Mouse (Mus musculus) macrophage (primary cell): ENCODE results near the gene Cers1. TPM values are rescaled to one million over a fixed set of nuclear protein-coding genes. Genes with fewer than 3 reads are reported as not detected.
A peak's percentile ranks its signal among the peaks of the same experiment; 100 is the strongest.

Experiments
- H3K27ac ChIP-seq: fragments of 350-480 bp; formaldehyde crosslinking; 2 replicates; pipeline ENCODE4 v1.9.0; 2021
- H3K36me3 ChIP-seq: fragments of 350-480 bp; formaldehyde crosslinking; 2 replicates; pipeline ENCODE4 v1.9.0; 2021; ENCODE audit errors: inconsistent target
- H3K4me3 ChIP-seq: fragments of 350-480 bp; formaldehyde crosslinking; 2 replicates; pipeline ENCODE4 v1.9.0; 2021; ENCODE audit errors: inconsistent target
- H3K79me2 ChIP-seq: fragments of 350-480 bp; formaldehyde crosslinking; 2 replicates; pipeline ENCODE4 v1.9.0; 2021; ENCODE audit errors: inconsistent target
- WGBS: methylation state at CpG from one replicate; pipeline ENCODE4 v1.1.7; 2026; ENCODE audit warnings: inconsistent platforms; ENCODE audit not compliant: missing documents; 5-methylcytosine and 5-hydroxymethylcytosine counted together
- polyA plus RNA-seq: library from polyadenylated mRNA; stranded (reverse); fragments of 250-400 nt; gene quantifications from 3 replicates; pipeline ENCODE4 v1.2.4, GENCODE M21; 2018; ENCODE audit warnings: inconsistent platforms
- total RNA-seq, 78 experiments: library from RNA; depleted of rRNA; stranded (reverse); fragments of 250-400 nt; gene quantifications; 1 replicate in 9 of 78; 2 replicates in 24 of 78; 3 replicates in 43 of 78; 4 replicates in 2 of 78; pipeline ENCODE4 v1.2.4; 2018; ENCODE audit warnings: inconsistent platforms in 56 of 78

Gene Cers1
- total RNA-seq (2018; cell fraction: chromatin; rRNA removed), result under 1 TPM in 1 of 26 experiments, not detected in 25; 0.32 TPM
- total RNA-seq (2018; cell fraction: cytosol; rRNA removed), result under 1 TPM in 8 of 26 experiments, not detected in 18; 0.03 to 0.32 (median 0.05) TPM
- total RNA-seq (2018; cell fraction: nucleus; rRNA removed), result under 1 TPM in 1 of 26 experiments, not detected in 25; 0.90 TPM
- not detected in 3 replicates for polyA plus RNA-seq

GRCm38 (mm10) chr8:70315624-70316510 lies at the start of gene Cers1:
Gene Cers1 (plus strand): TSS chr8:70315775.
- peaks cover 20% of the 10 kb centered on the region for H3K36me3 ChIP-seq
- WGBS, result 7% methylated on average over 66 of the region's 66 CpGs
- H3K27ac ChIP-seq, result no peak within 1 kb of the TSS
- no peak within 1 kb of the TSS for H3K4me3 ChIP-seq
- no peaks in the 10 kb centered on the region for H3K79me2 ChIP-seq

- H3K79me2 ChIP-seq, result no peaks in the 10 kb centered on the region
- no peak overlapping the region for H3K27ac ChIP-seq
- peaks cover 16% of the 10 kb centered on the region for H3K36me3 ChIP-seq
- H3K4me3 ChIP-seq, result no peak overlapping the region
- 88% methylated on average over 2 of the region's 3 CpGs for WGBS
These were observed 47.9 kb upstream of the Cers1 start for GRCm38 (mm10) chr8:70267674-70268073.

- peak overlapping the region; percentile 34; the same call in 1 of the 2 replicates for H3K27ac ChIP-seq
These were observed 47.3 kb upstream of the Cers1 start for GRCm38 (mm10) chr8:70268311-70268710.

GRCm38 (mm10) chr8:70268799-70269565 lies 46.6 kb upstream of the Cers1 start:
- 12% methylated on average over 11 of the region's 11 CpGs for WGBS
- peaks cover 5% of the 10 kb centered on the region; the same call in 1 of the 2 replicates for H3K36me3 ChIP-seq
- H3K27ac ChIP-seq, result peak overlapping the region; percentile 34
- H3K4me3 ChIP-seq, result no peak overlapping the region
- no peaks in the 10 kb centered on the region for H3K79me2 ChIP-seq

More at GRCm38 (mm10) chr8:70268311-70268710, 47.3 kb upstream of the Cers1 start:
- Histone ChIP-seq H3K4me3 (no peak overlapping the region), H3K36me3 (peaks cover 10% of the 10 kb centered on the region; the same call in 1 of the 2 replicates), H3K79me2 (no peaks in the 10 kb centered on the region)
- 76% methylated on average over 5 of the region's 5 CpGs for WGBS

- WGBS, result 33% methylated on average over 3 of the region's 3 CpGs
- no peaks in the 10 kb centered on the region for H3K79me2 ChIP-seq
- no peaks in the 10 kb centered on the region for H3K36me3 ChIP-seq
- no peak overlapping the region for H3K4me3 ChIP-seq
- H3K27ac ChIP-seq, result peak overlapping the region; percentile 10; the same call in 1 of the 2 replicates
These were observed 42.6 kb upstream of the Cers1 start for GRCm38 (mm10) chr8:70272949-70273348.

GRCm38 (mm10) chr8:70274350-70274749 lies 41.2 kb upstream of the Cers1 start:
- H3K36me3 ChIP-seq, result no peaks in the 10 kb centered on the region
- no peaks in the 10 kb centered on the region for H3K79me2 ChIP-seq
- H3K4me3 ChIP-seq, result no peak overlapping the region
- H3K27ac ChIP-seq, result no peak overlapping the region

- H3K27ac ChIP-seq, result no peak overlapping the region
- 73% methylated on average over 3 of the region's 3 CpGs for WGBS
These were observed 39.1 kb upstream of the Cers1 start for GRCm38 (mm10) chr8:70276476-70276875.

GRCm38 (mm10) chr8:70278175-70278574 lies 37.4 kb upstream of the Cers1 start:
- Histone ChIP-seq H3K27ac (no peak overlapping the region), H3K79me2 (no peaks in the 10 kb centered on the region), H3K36me3 (no peaks in the 10 kb centered on the region), H3K4me3 (no peak overlapping the region)
- 24% methylated on average over 15 of the region's 15 CpGs for WGBS

More at GRCm38 (mm10) chr8:70276476-70276875, 39.1 kb upstream of the Cers1 start:
- H3K36me3 ChIP-seq, result no peaks in the 10 kb centered on the region
- H3K4me3 ChIP-seq, result no peak overlapping the region
- no peaks in the 10 kb centered on the region for H3K79me2 ChIP-seq

GRCm38 (mm10) chr8:70279266-70279665 lies 36.3 kb upstream of the Cers1 start:
- 40% methylated on average over 8 of the region's 8 CpGs for WGBS
- no peak overlapping the region for H3K27ac ChIP-seq
- H3K79me2 ChIP-seq, result peaks cover 9% of the 10 kb centered on the region; the same call in 1 of the 2 replicates
- H3K36me3 ChIP-seq, result no peaks in the 10 kb centered on the region
- H3K4me3 ChIP-seq, result no peak overlapping the region

GRCm38 (mm10) chr8:70281001-70281400 lies 34.6 kb upstream of the Cers1 start:
- 100% methylated on average over 3 of the region's 3 CpGs for WGBS
- Histone ChIP-seq H3K79me2 (peaks cover 21% of the 10 kb centered on the region), H3K4me3 (no peak overlapping the region), H3K36me3 (peaks cover 12% of the 10 kb centered on the region), H3K27ac (no peak overlapping the region)

- H3K36me3 ChIP-seq, result peaks cover 28% of the 10 kb centered on the region
- H3K4me3 ChIP-seq, result peak within 1 kb of the TSS; percentile 89
- WGBS, result 2% methylated on average over 12 of the region's 36 CpGs
- peak within 1 kb of the TSS; percentile 47 for H3K27ac ChIP-seq
- H3K79me2 ChIP-seq, result peaks cover 21% of the 10 kb centered on the region
These were observed 32.9 kb upstream of the Cers1 start, which contains the start of gene Homer3 for GRCm38 (mm10) chr8:70282603-70283135. Gene Homer3 (plus strand): TSS chr8:70282827.

GRCm38 (mm10) chr8:70283136-70284077 lies 32.2 kb upstream of the Cers1 start:
- Histone ChIP-seq H3K27ac (peak overlapping the region; percentile 47), H3K36me3 (peaks cover 30% of the 10 kb centered on the region)
- under 1% methylated on average over 55 of the region's 55 CpGs for WGBS

GRCm38 (mm10) chr8:70284421-70284820 lies 31.2 kb upstream of the Cers1 start:
- Histone ChIP-seq H3K79me2 (peaks cover 21% of the 10 kb centered on the region), H3K4me3 (no peak overlapping the region), H3K27ac (no peak overlapping the region), H3K36me3 (peaks cover 35% of the 10 kb centered on the region)
- WGBS, result 87% methylated on average over 5 of the region's 5 CpGs

More at GRCm38 (mm10) chr8:70283136-70284077, 32.2 kb upstream of the Cers1 start:
- Histone ChIP-seq H3K79me2 (peaks cover 21% of the 10 kb centered on the region), H3K4me3 (peak overlapping the region; percentile 89)
